Mouse (Mus musculus) layer of hippocampus, postnatal 36 days (tissue): ENCODE measurements around the gene Ino80. TPM values are rescaled to one million over a fixed set of nuclear protein-coding genes. Genes with fewer than 3 reads are reported as not detected.

Experiments
- DNase-seq, 2 experiments: peaks; one replicate each; pipeline ENCODE4 v3.0.0; 2022
- total RNA-seq, 2 experiments: library from RNA; stranded (reverse); gene quantifications; 2 replicates each; pipeline ENCODE4 v1.2.3; 2021

Ino80 gene
- total RNA-seq, 2 experiments from 2014 or later = 18.2 to 18.7 TPM

DNA sequence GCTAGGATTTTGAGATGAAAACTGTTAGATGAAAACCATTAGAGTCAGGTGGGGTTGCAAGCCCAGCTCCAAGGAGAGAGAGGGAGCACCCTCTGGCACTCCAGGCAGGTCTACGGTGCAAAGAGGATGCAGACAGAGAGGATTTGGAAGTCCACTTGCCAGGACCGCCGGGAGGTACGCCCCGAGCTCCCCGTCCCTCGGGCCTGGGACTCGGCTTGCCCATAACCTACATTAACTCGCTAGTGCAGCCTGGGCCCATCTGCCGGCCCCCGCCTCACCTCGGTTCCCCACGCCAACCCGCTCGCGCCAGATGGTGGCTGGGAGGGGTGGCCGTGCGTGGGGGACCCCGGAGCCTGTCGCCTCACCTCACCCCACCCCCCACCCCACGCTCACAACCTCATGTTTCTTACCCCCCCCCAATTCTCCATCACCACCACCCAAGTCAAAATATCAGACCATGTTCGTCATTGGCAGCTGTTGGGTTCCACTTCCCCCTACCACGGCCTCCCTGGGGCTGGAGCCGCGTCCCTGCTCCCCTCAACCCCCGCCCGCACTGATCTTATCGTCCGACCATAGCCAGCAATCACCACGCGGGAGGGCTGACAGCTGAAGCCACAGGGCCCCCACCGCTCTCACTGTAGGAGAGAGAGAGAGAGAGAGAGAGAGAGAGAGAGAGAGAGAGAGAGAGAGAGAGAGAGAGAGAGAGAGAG is 153.5 kb downstream of the Ino80 start:
- DNase-seq = no peak

Other genes starting within 250 kb of the Ino80 start
- not detected for gene Ppp1r14d, start 247.8 kb downstream of the Ino80 start, total RNA-seq
- gene Spint1, start 240.3 kb downstream of the Ino80 start, total RNA-seq = 1 to 10 TPM; 1.7 to 2.4 TPM
- 1 to 10 TPM; 6.4 to 6.9 TPM for gene Rhov, start 206.4 kb downstream of the Ino80 start, total RNA-seq
- gene Vps18, start 188.9 kb downstream of the Ino80 start, total RNA-seq = 10 to 100 TPM; 40.6 to 41.5 TPM
- 1 to 10 TPM; 2.7 TPM for gene Dll4, start 151.9 kb downstream of the Ino80 start, total RNA-seq
- gene Chac1, start 126.5 kb downstream of the Ino80 start, total RNA-seq = 1 to 10 TPM; 5.2 to 5.8 TPM
- under 1 TPM; 0.46 to 0.47 TPM for gene Exd1, start 69.9 kb upstream of the Ino80 start, total RNA-seq
- 100 to 1,000 TPM; 144 to 146 TPM for gene Chp1, start 70.0 kb upstream of the Ino80 start, total RNA-seq
- under 1 TPM; 0.60 to 0.83 TPM for gene Nusap1, start 140.6 kb upstream of the Ino80 start, total RNA-seq
- gene Oip5, start 140.8 kb upstream of the Ino80 start, total RNA-seq = under 1 TPM; 0.35 to 0.56 TPM
- 10 to 100 TPM; 31.7 to 35.0 TPM for gene Ndufaf1, start 185.1 kb upstream of the Ino80 start, total RNA-seq
- 10 to 100 TPM; 59.7 to 59.8 TPM for gene Rtf1, start 197.4 kb upstream of the Ino80 start, total RNA-seq